8 mouse cellular contexts compared by ENCODE assay signal in genomic region chr14:31336369-31337155, GRCm38 (mm10). TPM values are rescaled to one million over a fixed set of nuclear protein-coding genes. Genes with fewer than 3 reads are reported as not detected.
DNase-seq lines count a peak whose midpoint lies in the region; ATAC-seq and TF ChIP-seq lines count a peak whose summit lies in the region.

TSS of gene Capn7 (plus strand) at chr14:31336638.

- peak within 1 kb of the TSS; percentile 88 for H3K9ac ChIP-seq in lung, postnatal 0 days (replicated peaks; ENCODE audit: low read depth)

- WGBS in hindbrain, embryonic 10.5 days: under 1% methylated on average over 78 of the region's 78 CpGs
- under 1% methylated on average over 66 of the region's 78 CpGs for WGBS in lung, postnatal 0 days

- H3K27ac ChIP-seq in hindbrain, embryonic 10.5 days: peak within 1 kb of the TSS; percentile 95
- H3K27ac ChIP-seq in lung, postnatal 0 days (ENCODE audit: low read length): peak within 1 kb of the TSS; percentile 98

- H3K4me1 ChIP-seq in hindbrain, embryonic 10.5 days (replicated peaks): peaks cover 18% of the 10 kb centered on the region
- no peaks in the 10 kb centered on the region for H3K4me1 ChIP-seq in lung, postnatal 0 days (ENCODE audit: insufficient read depth, low read depth, low read length)

- TF ChIP-seq EP300 in lung, postnatal 0 days (IDR thresholded peaks at IDR 0.05): no peak

- peaks cover 12% of the 10 kb centered on the region for H3K36me3 ChIP-seq in hindbrain, embryonic 10.5 days
- H3K36me3 ChIP-seq in lung, postnatal 0 days (ENCODE audit: insufficient read depth, low read length): no peaks in the 10 kb centered on the region

- peak; percentile 70 for TF ChIP-seq CTCF in lung, postnatal 0 days (IDR thresholded peaks at IDR 0.05)

- H3K9me3 ChIP-seq in hindbrain, embryonic 10.5 days: no peaks in the 10 kb centered on the region
- H3K9me3 ChIP-seq in lung, postnatal 0 days (ENCODE audit: low read length): no peaks in the 10 kb centered on the region

- H3K4me2 ChIP-seq in lung, postnatal 0 days (replicated peaks; ENCODE audit: low read depth, low read length): peak within 1 kb of the TSS; percentile 64

- peak within 1 kb of the TSS; percentile 93 for H3K4me3 ChIP-seq in hindbrain, embryonic 10.5 days
- peak within 1 kb of the TSS; percentile 85 for H3K4me3 ChIP-seq in lung, postnatal 0 days (ENCODE audit: low read depth, low read length)

- no peaks in the 10 kb centered on the region for H3K27me3 ChIP-seq in hindbrain, embryonic 10.5 days (ENCODE audit: insufficient read depth, poor library complexity, severe bottlenecking)
- H3K27me3 ChIP-seq in lung, postnatal 0 days (replicated peaks; ENCODE audit: insufficient read depth, low read length): no peaks in the 10 kb centered on the region

- ATAC-seq in frontal cortex, adult (ENCODE audit: low TSS enrichment): peak; percentile 99
- peak; percentile 97 for ATAC-seq in lung, postnatal 0 days

- DNase-seq in MN1 (ENCODE audit: low spot score): peak; percentile 99
- DNase-seq in cerebellum, adult 9-10 months: peak; percentile 99
- peak; percentile 99 for DNase-seq in hindbrain, embryonic 10.5 days (ENCODE audit: low spot score)
- DNase-seq in layer of hippocampus, adult 9-11 months: peak; percentile 98
- peak; percentile 99 for DNase-seq in lung, postnatal 0 days (ENCODE audit: low spot score)
- peak; percentile 99 for DNase-seq in ovary, postnatal 14 days (ENCODE audit: low spot score)
- DNase-seq in thymus, postnatal 14 days: peak; percentile 99

RNA-seq across cellular contexts. Expression of gene Capn7, which starts in this region (rescaled TPM):
- polyA plus RNA-seq in hindbrain, embryonic 10.5 days (2016; fragmentation: Nextera tagmentation; extraction: Ambion mirVana): 28.5 and 29.4 TPM in 2 replicates
- polyA plus RNA-seq in lung, postnatal 0 days (2015; fragmentation: Nextera tagmentation; extraction: Ambion mirVana): 23.1 and 25.1 TPM in 2 replicates

Comparison
In these comparisons a context has a peak if more than half of its experiments do, and no peak if none do; other contexts are left out.
1. Peak in every context shown above with its lines: DNase-seq, ATAC-seq, H3K4me3 ChIP-seq and H3K27ac ChIP-seq.